Mouse (Mus musculus) liver, postnatal 0 days (tissue): ENCODE measurements around the gene Aqp9. TPM values are rescaled to one million over a fixed set of nuclear protein-coding genes. Genes with fewer than 3 reads are reported as not detected.

Experiments
- ATAC-seq: fragments of 200-750 bp; cut with Nextera tagmentation; 2 replicates; pipeline ENCODE4 v1.8.0; 2017; ENCODE audit warnings: mild to moderate bottlenecking, moderate library complexity
- DNase-seq: peaks from one replicate; pipeline ENCODE4 v3.0.0-alpha.2; 2016
- H3K27ac ChIP-seq: fragments of 300-500 bp; sonication (generic); 2 replicates; pipeline ENCODE4 v1.5.1; 2014; ENCODE audit warnings: antibody characterized with exemption, moderate library complexity, mild to moderate bottlenecking, low read depth
- H3K27me3 ChIP-seq: fragments of 300-500 bp; sonication (generic); 2 replicates; pipeline ENCODE4 v1.6.1; 2014; ENCODE audit warnings: low read length, control low read depth, mixed read lengths; ENCODE audit not compliant: insufficient read depth
- H3K36me3 ChIP-seq: fragments of 300-500 bp; sonication (generic); replicated peaks from 2 replicates; pipeline ENCODE4 v1.6.1; 2014; ENCODE audit warnings: mild to moderate bottlenecking, control low read depth, low read length, moderate library complexity, mixed read lengths; ENCODE audit not compliant: insufficient read depth
- H3K4me1 ChIP-seq: fragments of 300-500 bp; sonication (generic); 2 replicates; pipeline ENCODE4 v1.6.1; 2014; ENCODE audit warnings: antibody characterized with exemption, mild to moderate bottlenecking, control low read depth; ENCODE audit not compliant: insufficient read depth
- H3K4me2 ChIP-seq: fragments of 300-500 bp; sonication (generic); 2 replicates; pipeline ENCODE4 v1.6.1; 2014; ENCODE audit warnings: low read depth, mild to moderate bottlenecking, low read length, moderate library complexity, mixed read lengths
- H3K4me3 ChIP-seq: fragments of 300-500 bp; sonication (generic); 2 replicates; pipeline ENCODE4 v1.5.1; 2014; ENCODE audit warnings: low read depth, low read length
- H3K9ac ChIP-seq: fragments of 300-500 bp; sonication (generic); replicated peaks from 2 replicates; pipeline ENCODE4 v1.6.1; 2014; ENCODE audit warnings: mild to moderate bottlenecking, moderate library complexity
- H3K9me3 ChIP-seq: fragments of 300-500 bp; sonication (generic); 2 replicates; pipeline ENCODE4 v1.6.1; 2016; ENCODE audit warnings: mild to moderate bottlenecking, control low read depth, low read length, mixed read lengths
- CTCF ChIP-seq: sonication (generic); IDR thresholded peaks from 2 replicates; pipeline ENCODE4 v1.5.1; 2016; ENCODE audit warnings: antibody characterized with exemption, low read depth
- EP300 ChIP-seq: IDR thresholded peaks from 2 replicates; pipeline ENCODE4 v1.6.1; 2016; ENCODE audit warnings: antibody characterized with exemption, low read depth, mild to moderate bottlenecking
- WGBS: fragments of 180-500 bp; shearing (Covaris S2); extraction: QIAGEN DNeasy Blood & Tissue Kit; methylation state at CpG from one replicate; pipeline ENCODE4 v1.1.7; 2014; ENCODE audit not compliant: insufficient replicate concordance; 5-methylcytosine and 5-hydroxymethylcytosine counted together
- polyA plus RNA-seq: library from polyadenylated mRNA; unstranded; fragments of >200 nt; fragmentation: Nextera tagmentation; extraction: Ambion mirVana; gene quantifications from 2 replicates; pipeline ENCODE4 v1.2.1, GENCODE M21; 2015

Aqp9 gene
- polyA plus RNA-seq, 1 experiment from 2014 or later, result 75.4 TPM

GRCm38 (mm10) chr9:71062976-71063375 is 105.5 kb downstream of the Aqp9 start:
- Histone ChIP-seq H3K9me3 (no peaks in the 10 kb centered on the region), H3K27ac (no peak overlapping the region), H3K9ac (no peak overlapping the region), H3K36me3 (no peaks in the 10 kb centered on the region), H3K4me2 (no peak overlapping the region), H3K4me1 (no peaks in the 10 kb centered on the region), H3K4me3 (no peak overlapping the region), H3K27me3 (no peaks in the 10 kb centered on the region)
- no peak for TF ChIP-seq EP300
- TF ChIP-seq CTCF, result no peak
- DNase-seq (no peak), ATAC-seq (no peak)
- 71% methylated on average over 4 of the region's 4 CpGs for WGBS

- TF ChIP-seq EP300, result no peak
- Histone ChIP-seq H3K9ac (no peak overlapping the region), H3K36me3 (no peaks in the 10 kb centered on the region), H3K9me3 (no peaks in the 10 kb centered on the region), H3K4me1 (no peaks in the 10 kb centered on the region), H3K27me3 (no peaks in the 10 kb centered on the region), H3K27ac (no peak overlapping the region), H3K4me2 (no peak overlapping the region), H3K4me3 (no peak overlapping the region)
- DNase-seq (no peak), ATAC-seq (no peak)
Observed at GRCm38 (mm10) chr9:71062301-71062700, 106.2 kb downstream of the Aqp9 start.

Other genes starting within 250 kb of the Aqp9 start
- 104 and 108 TPM in 2 replicates for gene Lipc, start 216.5 kb downstream of the Aqp9 start, polyA plus RNA-seq
- gene Aldh1a2, start 47.1 kb upstream of the Aqp9 start, polyA plus RNA-seq, result 0.51 and 0.63 TPM in 2 replicates